Mouse (Mus musculus): Measurements from ENCODE around the gene Pde8a.
"Not testable (repeated sequence)": the region's sequence is repeated elsewhere in the genome, so short reads cannot be mapped to it uniquely, and the experiment has no call there.

The Pde8a gene

DNA sequence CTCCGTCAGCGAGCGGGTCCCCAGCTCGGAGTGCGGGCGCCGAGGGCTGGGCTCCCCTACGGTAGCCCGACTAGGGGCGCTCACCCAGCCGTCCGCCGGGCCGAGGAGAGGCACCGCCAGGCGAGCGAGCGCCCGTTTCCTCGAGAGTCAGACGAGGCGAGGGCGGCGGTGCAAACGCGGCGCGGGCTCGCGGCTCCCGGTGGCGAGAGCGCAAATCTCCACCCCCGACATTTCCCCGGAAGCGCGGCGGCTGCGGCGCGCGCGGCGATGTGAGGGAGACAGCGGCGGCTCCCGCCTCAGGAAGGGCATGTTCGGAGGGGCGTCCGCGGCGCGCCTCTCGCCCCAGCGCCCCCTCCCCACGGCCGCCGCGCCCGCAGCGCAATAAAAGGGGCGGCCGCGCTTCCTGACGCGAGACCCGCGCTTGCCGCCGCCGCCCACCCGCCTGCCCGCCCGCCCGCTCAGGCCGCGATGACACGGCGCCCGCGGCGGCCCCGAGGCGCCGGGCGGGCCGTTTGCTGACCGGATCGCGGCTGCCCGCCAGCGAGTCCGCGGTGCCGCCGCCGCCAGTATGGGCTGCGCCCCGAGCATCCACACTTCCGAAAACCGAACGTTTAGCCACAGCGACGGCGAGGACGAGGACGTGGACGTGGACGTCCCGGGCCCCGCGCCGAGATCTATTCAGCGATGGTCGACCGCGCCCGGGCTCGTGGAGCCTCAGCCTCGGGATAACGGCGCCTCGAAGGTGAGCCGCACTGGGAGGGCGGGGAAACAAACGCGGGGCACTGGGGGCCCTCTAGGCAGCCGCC is at the start of gene Pde8a:
TSS of gene Pde8a (plus strand) at position 250 of the 806 bp plus-strand sequence.
- DNase-seq (ENCODE audit: low spot score in 2 of 2), result peak; percentile 13 to 16

- no peak for DNase-seq (ENCODE audit: low spot score in 2 of 2)
Measured at GRCm38 (mm10) chr7:81164411-81164810, 49.0 kb upstream of the Pde8a start.

GRCm38 (mm10) chr7:81167124-81167523 is 46.3 kb upstream of the Pde8a start:
- peak in 1 of 2 experiments; percentile 29 for DNase-seq (ENCODE audit: low spot score in 2 of 2)

DNA sequence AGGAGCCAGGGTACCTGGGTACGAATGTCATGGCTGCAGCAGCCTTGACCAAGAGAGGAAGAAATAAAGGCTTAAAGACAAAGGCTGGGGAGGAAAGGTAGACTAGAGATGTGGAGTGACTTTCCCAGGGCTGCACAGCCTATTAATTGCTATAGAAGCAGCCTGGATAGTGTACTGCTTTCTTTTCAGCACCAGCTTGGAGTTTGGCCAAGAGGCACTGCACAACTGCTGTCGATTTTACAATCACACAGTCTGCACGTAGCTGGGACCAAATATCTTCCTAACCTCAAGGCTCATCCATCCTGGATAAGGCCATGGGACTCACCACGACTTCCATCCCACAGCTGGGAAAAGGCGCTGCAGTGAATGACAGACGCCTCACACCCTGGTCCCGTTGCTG is 44.0 kb upstream of the Pde8a start:
- no peak for DNase-seq (ENCODE audit: low spot score in 2 of 2)

- DNase-seq (ENCODE audit: low spot score in 2 of 2), result no peak
Measured at GRCm38 (mm10) chr7:81173931-81174330, 39.5 kb upstream of the Pde8a start.

DNA sequence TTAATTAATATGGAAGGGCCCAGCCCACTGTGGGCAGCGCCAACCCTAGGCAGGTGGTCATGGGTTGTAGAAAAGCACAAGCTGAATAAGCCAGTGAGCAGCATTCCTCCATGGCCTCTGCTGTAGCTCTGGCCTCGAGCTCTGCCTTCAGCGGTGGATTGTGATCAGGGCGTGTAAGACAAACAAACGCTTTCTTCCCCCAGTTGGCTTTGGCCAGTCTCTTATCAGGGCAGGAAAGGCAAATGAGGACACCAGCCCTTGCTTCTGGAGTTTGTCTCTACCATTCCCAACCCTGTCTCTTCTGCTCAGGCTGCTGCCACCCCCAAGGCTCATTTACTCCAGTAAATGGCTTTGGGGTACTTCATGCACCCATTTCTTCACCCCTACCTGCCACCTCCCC is 38.7 kb upstream of the Pde8a start:
- DNase-seq (ENCODE audit: low spot score in 2 of 2), result no peak

- no peak for DNase-seq (ENCODE audit: low spot score in 2 of 2)
Measured at GRCm38 (mm10) chr7:81176187-81176769, 37.1 kb upstream of the Pde8a start.

GRCm38 (mm10) chr7:81179494-81179893 is 33.9 kb upstream of the Pde8a start:
- DNase-seq (ENCODE audit: low spot score in 2 of 2), result no peak

DNA sequence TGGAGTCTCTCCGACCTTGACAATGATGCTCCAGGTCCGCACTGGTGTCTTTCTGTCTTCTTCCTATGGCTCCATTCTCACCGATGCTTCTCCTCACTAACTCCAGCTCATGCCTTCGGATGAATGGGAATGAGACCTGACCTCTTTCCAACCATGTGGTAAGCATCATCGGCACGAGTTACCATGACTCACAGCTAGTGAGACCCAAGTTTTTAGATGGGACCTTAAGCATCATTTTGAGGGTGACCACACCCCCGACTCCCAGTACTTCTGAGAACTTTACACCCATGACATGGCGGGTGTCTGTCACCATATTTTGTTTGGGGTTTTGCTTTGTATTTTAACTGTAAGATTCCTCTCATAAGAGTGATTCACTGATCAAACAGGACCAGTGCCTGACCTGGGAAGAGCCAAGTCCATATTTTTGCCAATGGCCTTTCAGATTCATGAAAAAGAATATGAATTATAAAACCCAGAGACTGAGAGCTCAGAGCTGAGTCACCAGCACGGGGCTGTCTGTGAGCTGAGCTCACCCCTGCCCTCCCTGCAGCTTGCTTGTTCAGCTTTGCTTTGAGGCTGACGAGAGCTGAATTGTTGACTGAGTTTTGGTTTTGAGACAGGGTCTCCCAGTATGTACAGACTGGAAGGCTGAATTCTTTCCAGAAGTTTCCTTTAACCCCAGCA is 30.8 kb upstream of the Pde8a start:
- peak; percentile 35 to 40 for DNase-seq (ENCODE audit: low spot score in 2 of 2)

GRCm38 (mm10) chr7:81183181-81183580 is 30.2 kb upstream of the Pde8a start:
- no peak for DNase-seq (ENCODE audit: low spot score in 2 of 2)

- DNase-seq (ENCODE audit: low spot score in 2 of 2), result no peak
Measured at GRCm38 (mm10) chr7:81184136-81184535, 29.3 kb upstream of the Pde8a start.

DNA sequence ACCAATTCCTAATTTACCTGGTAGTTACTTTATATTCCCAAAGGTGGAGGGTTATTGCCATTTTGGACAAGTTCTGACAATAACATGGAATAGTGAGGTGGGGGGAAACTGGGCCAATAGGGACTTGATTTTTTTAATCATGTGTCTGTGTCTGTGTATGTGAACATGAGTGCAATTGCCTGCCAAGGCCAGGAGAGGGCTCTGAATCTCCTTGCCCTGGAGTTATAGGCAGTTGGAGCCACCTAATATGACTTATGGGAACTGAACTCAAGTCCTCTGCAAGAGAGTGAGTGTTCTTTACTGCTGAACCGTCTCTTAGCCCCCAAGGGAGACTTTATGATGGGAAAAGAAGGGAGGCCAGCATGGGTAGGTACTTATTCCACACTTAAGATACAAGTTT is 28.7 kb upstream of the Pde8a start:
- DNase-seq (ENCODE audit: low spot score in 2 of 2), result no peak

GRCm38 (mm10) chr7:81186036-81186435 is 27.4 kb upstream of the Pde8a start:
- DNase-seq (ENCODE audit: low spot score in 2 of 2), result peak in 1 of 2 experiments; percentile 24

- no peak for DNase-seq (ENCODE audit: low spot score in 2 of 2)
Measured at GRCm38 (mm10) chr7:81189180-81189579, 24.2 kb upstream of the Pde8a start.

DNA sequence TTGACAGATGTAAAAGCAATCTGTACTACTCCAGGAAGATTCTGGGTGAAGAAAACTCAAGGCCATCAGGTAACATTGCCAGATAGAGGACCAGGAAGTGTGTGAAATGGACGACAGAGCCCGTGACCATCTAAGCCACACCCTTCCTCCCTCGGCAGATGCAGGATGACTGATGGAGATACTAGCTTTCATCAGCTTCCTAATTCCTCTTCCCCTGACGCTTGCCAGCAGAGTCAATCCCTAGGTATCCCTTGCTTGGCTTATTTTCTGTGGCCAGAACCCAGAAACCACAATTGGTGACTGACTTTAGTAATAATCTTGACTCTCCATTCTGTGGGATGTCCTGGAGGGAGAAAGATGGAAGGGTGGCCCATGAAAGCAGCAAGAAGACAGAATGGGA is 17.9 kb upstream of the Pde8a start:
- DNase-seq (ENCODE audit: low spot score in 2 of 2), result no peak

DNA sequence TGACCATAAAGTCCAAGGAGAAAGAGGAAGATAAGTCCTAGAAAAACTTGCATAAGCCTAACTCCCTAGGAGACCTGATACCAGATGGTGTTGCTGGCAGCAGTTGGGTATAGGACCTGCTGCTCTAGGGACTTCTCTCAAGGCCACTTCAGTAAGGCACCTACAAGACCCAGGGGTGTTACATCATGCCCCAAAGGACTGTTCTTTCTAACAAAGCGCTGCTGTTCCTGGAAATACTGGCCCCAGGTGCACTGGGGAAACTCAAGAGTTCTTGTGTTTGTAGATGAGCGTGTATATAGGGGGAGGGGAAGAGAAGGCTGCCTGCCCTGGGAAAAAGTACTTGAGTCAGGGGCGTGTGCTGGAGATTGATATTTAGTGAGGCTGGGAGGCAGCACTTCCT is 16.6 kb upstream of the Pde8a start:
- no peak for DNase-seq (ENCODE audit: low spot score in 2 of 2)

DNA sequence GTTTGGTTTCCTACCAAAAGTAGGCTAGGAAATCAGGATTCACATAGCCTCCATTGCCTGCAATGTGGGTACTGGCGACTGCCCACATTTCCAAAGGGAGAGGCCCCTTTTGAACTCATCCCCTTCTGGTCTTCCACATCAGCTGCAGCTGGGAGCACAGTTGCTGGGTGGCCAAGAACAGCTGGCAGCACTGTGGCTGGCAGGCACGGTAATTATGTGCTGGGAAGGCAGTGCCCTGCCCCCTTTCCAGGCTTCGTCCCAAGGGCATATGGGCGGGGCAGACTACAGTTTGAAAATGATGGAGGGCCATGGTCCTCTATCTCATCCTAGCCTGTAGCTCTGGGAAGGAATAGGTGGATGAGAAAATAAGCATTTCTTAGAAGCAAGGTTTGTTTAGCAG is 14.9 kb upstream of the Pde8a start:
- DNase-seq (ENCODE audit: low spot score in 2 of 2), result peak in 1 of 2 experiments; percentile 31

DNA sequence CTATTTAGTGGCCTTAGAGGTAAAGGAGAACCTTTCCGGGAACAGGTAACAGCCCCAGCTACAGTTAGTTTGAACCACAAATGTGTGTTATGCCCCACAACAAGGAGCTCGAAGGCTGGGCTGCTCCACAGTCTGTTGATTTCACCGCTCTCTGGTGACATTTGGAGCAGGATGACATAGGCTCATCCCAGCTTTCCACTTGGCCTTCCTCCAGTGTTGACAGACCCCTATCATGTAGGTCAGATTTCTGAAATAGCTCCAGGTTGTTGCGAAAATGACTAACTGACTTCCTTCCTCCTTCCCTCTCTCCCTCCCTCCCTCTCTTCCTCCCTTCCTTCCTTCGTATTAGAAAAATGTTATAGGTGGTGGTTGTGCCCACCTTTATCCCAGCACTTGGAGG is 14.3 kb upstream of the Pde8a start:
- no peak for DNase-seq (ENCODE audit: low spot score in 2 of 2)

DNA sequence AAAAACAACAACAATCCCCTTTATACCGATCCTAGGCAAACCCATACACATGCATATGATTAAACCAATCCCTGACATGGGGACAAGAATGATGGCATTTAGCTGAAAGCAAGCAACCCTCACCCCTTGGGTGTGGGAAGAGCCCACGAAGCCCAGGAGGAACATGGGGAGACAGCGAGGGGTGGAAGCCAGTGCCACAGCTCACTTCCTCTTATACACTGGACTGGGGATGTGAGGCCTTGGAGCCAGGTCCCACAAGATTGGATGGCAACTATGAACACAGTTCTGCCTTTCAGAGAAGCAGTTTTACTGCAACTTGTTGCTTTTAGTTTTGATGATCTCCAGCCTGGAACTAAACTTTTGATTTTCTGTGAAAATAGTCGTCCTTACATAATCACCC is 13.6 kb upstream of the Pde8a start:
- no peak for DNase-seq (ENCODE audit: low spot score in 2 of 2)

DNA sequence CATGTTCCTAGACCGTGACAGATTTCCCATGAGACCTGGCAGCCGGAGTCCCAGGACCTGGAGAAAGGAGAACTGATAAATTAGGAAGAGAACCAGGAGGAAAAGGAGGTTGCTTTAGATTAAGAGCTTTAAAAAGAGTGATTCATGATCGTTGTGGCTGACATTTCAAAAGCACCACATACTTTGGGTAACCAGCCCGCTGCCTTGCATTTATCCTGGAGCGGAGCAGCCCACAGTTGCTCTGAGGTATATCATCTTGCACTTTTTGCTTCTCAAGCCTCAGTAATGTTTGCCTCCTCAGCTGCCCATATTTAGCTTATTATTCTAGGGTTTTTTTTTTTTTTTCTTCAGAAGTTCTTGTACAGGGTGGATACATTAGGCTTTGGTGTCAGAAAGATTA is 11.0 kb upstream of the Pde8a start:
- no peak for DNase-seq (ENCODE audit: low spot score in 2 of 2)

DNA sequence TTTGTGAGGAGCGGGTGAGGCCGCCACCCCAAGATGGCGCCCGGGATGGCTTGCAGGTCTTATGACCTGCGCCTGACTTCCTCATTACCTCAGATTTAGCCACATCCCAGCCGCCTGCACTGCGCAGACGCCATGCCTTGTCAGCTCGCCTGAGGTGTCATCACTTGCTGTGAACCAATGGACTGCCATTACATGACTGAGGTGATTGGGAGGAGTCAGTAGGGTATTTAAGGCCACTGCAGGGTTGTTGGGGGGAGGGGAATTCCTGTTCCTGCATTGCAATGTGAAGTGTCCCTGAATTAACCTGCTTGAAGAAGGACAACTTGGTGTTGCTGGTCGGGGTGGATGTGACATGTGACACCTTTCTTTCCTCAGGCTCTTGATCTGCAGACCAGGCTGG is 9.8 kb upstream of the Pde8a start:
- not testable (repeated sequence) for DNase-seq (ENCODE audit: low spot score in 2 of 2)

DNA sequence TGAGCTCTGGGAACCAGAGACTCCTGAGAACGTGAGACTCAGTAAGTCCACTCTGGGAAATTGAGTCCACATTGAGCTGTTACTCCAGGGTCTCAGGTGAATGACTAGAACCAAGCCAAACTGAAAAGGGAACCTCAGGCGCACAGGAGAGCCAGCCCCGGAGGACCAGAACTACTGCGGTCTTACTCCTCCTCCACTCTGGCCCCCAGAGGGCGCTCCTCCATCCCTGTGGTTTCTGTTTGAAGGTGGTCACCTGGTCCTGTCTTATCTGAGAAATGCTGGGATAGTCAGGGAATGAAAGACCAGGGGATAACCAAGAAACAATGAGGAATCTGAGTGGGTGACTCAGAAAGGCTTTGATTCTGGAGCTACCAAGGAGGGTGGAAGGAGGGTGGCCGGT is 4.5 kb upstream of the Pde8a start:
- DNase-seq (ENCODE audit: low spot score in 2 of 2), result peak; percentile 37 to 71

Data from urinary bladder, postnatal 36 days (tissue).